Mouse (Mus musculus) retina, postnatal 7 days (tissue): Measurements from ENCODE around the gene Elovl7.

ENCODE experiments used
- DNase-seq: peaks from one replicate; pipeline ENCODE4 v3.0.0-alpha.2; 2012; ENCODE audit warnings: low read depth, low spot score

The Elovl7 gene

GRCm38 (mm10) chr13:108214081-108214484 lies at the start of gene Elovl7:
TSS of gene Elovl7 (plus strand) at chr13:108214404.
- peak; percentile 38 for DNase-seq

GRCm38 (mm10) chr13:108164621-108165020 lies 49.6 kb upstream of the Elovl7 start:
- DNase-seq = no peak

- no peak for DNase-seq
Measured at GRCm38 (mm10) chr13:108170002-108170401, 44.2 kb upstream of the Elovl7 start.

- DNase-seq = no peak
Measured at GRCm38 (mm10) chr13:108170511-108170910, 43.7 kb upstream of the Elovl7 start.

GRCm38 (mm10) chr13:108179618-108180017 lies 34.6 kb upstream of the Elovl7 start:
- no peak for DNase-seq

- no peak for DNase-seq
Measured at GRCm38 (mm10) chr13:108180821-108181220, 33.4 kb upstream of the Elovl7 start.

- no peak for DNase-seq
Measured at GRCm38 (mm10) chr13:108184743-108185255, 29.4 kb upstream of the Elovl7 start.

GRCm38 (mm10) chr13:108185530-108185929 lies 28.7 kb upstream of the Elovl7 start:
- DNase-seq = no peak

GRCm38 (mm10) chr13:108187994-108188393 lies 26.2 kb upstream of the Elovl7 start:
- no peak for DNase-seq

GRCm38 (mm10) chr13:108191074-108191720 lies 23.0 kb upstream of the Elovl7 start:
- DNase-seq = peak; percentile 23

- no peak for DNase-seq
Measured at GRCm38 (mm10) chr13:108195474-108195873, 18.7 kb upstream of the Elovl7 start.

- no peak for DNase-seq
Measured at GRCm38 (mm10) chr13:108204857-108205256, 9.3 kb upstream of the Elovl7 start.

- DNase-seq = no peak
Measured at GRCm38 (mm10) chr13:108207447-108207846, 6.8 kb upstream of the Elovl7 start.

GRCm38 (mm10) chr13:108208090-108208489 lies 6.1 kb upstream of the Elovl7 start:
- DNase-seq = no peak

GRCm38 (mm10) chr13:108210960-108211359 lies 3.2 kb upstream of the Elovl7 start:
- DNase-seq = no peak

- no peak for DNase-seq
Measured at GRCm38 (mm10) chr13:108212397-108213018, 1.7 kb upstream of the Elovl7 start.

- no peak for DNase-seq
Measured at GRCm38 (mm10) chr13:108214485-108215107, 392 bp downstream of the Elovl7 start.

GRCm38 (mm10) chr13:108215231-108215780 lies 1.1 kb downstream of the Elovl7 start:
- no peak for DNase-seq

- DNase-seq = no peak
Measured at GRCm38 (mm10) chr13:108219773-108220172, 5.6 kb downstream of the Elovl7 start.

- no peak for DNase-seq
Measured at GRCm38 (mm10) chr13:108229191-108229590, 15.0 kb downstream of the Elovl7 start.

GRCm38 (mm10) chr13:108229634-108230330 lies 15.6 kb downstream of the Elovl7 start:
- DNase-seq = no peak

GRCm38 (mm10) chr13:108240012-108240411 lies 25.8 kb downstream of the Elovl7 start:
- DNase-seq = no peak
